13 mouse cellular contexts compared by ENCODE assay signal in the genomic region with DNA sequence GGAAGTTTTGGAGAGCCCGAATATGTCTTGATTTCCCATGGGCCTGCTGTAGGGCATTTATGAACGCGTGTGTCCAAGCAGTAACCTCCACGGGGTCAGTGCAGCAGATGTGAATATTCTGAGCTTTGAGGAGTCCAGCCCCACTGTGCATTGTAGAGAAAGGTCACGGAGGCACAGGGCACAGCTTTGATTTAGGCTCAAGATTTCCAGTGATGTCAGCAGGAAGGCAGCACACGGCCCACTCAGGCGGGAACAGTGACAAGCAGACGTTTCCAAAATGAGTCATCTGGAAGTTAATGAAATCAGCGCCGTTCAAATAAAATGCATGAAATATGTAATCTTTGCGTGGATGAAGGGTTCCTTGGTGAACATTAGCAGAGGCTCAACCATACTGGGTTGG. TPM values are rescaled to one million over a fixed set of nuclear protein-coding genes. Genes with fewer than 3 reads are reported as not detected.
DNase-seq lines count a peak whose midpoint lies in the region; ATAC-seq and TF ChIP-seq lines count a peak whose summit lies in the region.
"Had no signal": no experiment of that assay in that cellular context is flagged by ENCODE, and none has a peak within 500 bp of the region (broad histone marks: within the 10 kb centered on the region; RNA-seq: fewer than 3 reads in every experiment).

No protein-coding gene starts in this region.

- H3K27ac ChIP-seq in heart, postnatal 0 days (ENCODE audit: low read depth) = peak overlapping the region; percentile 16
- H3K27ac ChIP-seq in embryonic facial prominence, embryonic 14.5 days (replicated peaks; ENCODE audit: low read depth, low read length) = no peak overlapping the region; the same call in 1 of the 2 replicates
- no peak overlapping the region for H3K27ac ChIP-seq in intestine, embryonic 16.5 days (ENCODE audit: low read length)
- H3K27ac ChIP-seq: forebrain, embryonic 10.5 days; liver, embryonic 15.5 days; neural tube, embryonic 13.5 days had no signal

- ATAC-seq in heart, postnatal 0 days (ENCODE audit: insufficient read depth, low read depth) = no peak
- ATAC-seq in embryonic facial prominence, embryonic 14.5 days (ENCODE audit: low read depth) = no peak
- ATAC-seq in intestine, embryonic 16.5 days = no peak
- ATAC-seq: intestine, postnatal 0 days had no signal

- H3K27me3 ChIP-seq in heart, postnatal 0 days (ENCODE audit: control insufficient read depth, insufficient read depth, low read length) = no peaks in the 10 kb centered on the region
- no peaks in the 10 kb centered on the region for H3K27me3 ChIP-seq in C2C12 (ENCODE audit: control insufficient read depth, insufficient read depth, insufficient read length)
- no peaks in the 10 kb centered on the region for H3K27me3 ChIP-seq in embryonic facial prominence, embryonic 14.5 days (replicated peaks; ENCODE audit: control insufficient read depth, insufficient read depth, low read length)
- no peaks in the 10 kb centered on the region for H3K27me3 ChIP-seq in intestine, embryonic 16.5 days (replicated peaks; ENCODE audit: control insufficient read depth, insufficient read depth, low read length)
- H3K27me3 ChIP-seq: liver, embryonic 15.5 days; neural tube, embryonic 13.5 days had no signal

- H3K4me2 ChIP-seq in heart, postnatal 0 days (ENCODE audit: low read depth, low read length) = no peak overlapping the region
- H3K4me2 ChIP-seq in embryonic facial prominence, embryonic 14.5 days (ENCODE audit: low read depth, low read length) = no peak overlapping the region
- no peak overlapping the region for H3K4me2 ChIP-seq in intestine, embryonic 16.5 days (ENCODE audit: low read depth, low read length)
- H3K4me2 ChIP-seq: liver, embryonic 15.5 days; neural tube, embryonic 13.5 days had no signal

- intact Hi-C loops in heart, postnatal 14 days (cut with DNase I) = no loop called here

- H3K4me1 ChIP-seq in heart, postnatal 0 days (ENCODE audit: control insufficient read depth, insufficient read depth) = peaks cover 27% of the 10 kb centered on the region
- peaks cover 4% of the 10 kb centered on the region; the same call in 1 of the 2 replicates for H3K4me1 ChIP-seq in embryonic facial prominence, embryonic 14.5 days (ENCODE audit: control insufficient read depth, insufficient read depth, low read length)
- no peaks in the 10 kb centered on the region for H3K4me1 ChIP-seq in intestine, embryonic 16.5 days (ENCODE audit: control insufficient read depth, insufficient read depth, low read length)
- H3K4me1 ChIP-seq: liver, embryonic 15.5 days had no signal

- H3K79me2 ChIP-seq in C2C12 (ENCODE audit: control insufficient read depth, insufficient read depth) = no peaks in the 10 kb centered on the region

- TF ChIP-seq CTCF in heart, postnatal 0 days (IDR thresholded peaks at IDR 0.05; ENCODE audit: low read depth) = no peak
- no peak for TF ChIP-seq CTCF in C2C12 (IDR thresholded peaks at IDR 0.05; ENCODE audit: control insufficient read depth, insufficient read depth, insufficient read length)

- TF ChIP-seq EP300 in heart, postnatal 0 days (IDR thresholded peaks at IDR 0.05; ENCODE audit: low read depth) = no peak

- no peak overlapping the region for H3K9ac ChIP-seq in heart, postnatal 0 days (replicated peaks; ENCODE audit: low read depth, low read length)
- no peak overlapping the region for H3K9ac ChIP-seq in embryonic facial prominence, embryonic 14.5 days (ENCODE audit: low read depth, low read length)
- no peak overlapping the region for H3K9ac ChIP-seq in intestine, embryonic 16.5 days (ENCODE audit: low read depth, low read length)
- H3K9ac ChIP-seq: liver, embryonic 15.5 days; neural tube, embryonic 13.5 days had no signal

- 51% methylated on average over 11 of the region's 11 CpGs for WGBS in heart, postnatal 0 days
- 31% methylated on average over 11 of the region's 11 CpGs for WGBS in embryonic facial prominence, embryonic 14.5 days
- WGBS in intestine, embryonic 16.5 days = 63% methylated on average over 11 of the region's 11 CpGs

- no peak overlapping the region for H3K4me3 ChIP-seq in heart, postnatal 0 days (ENCODE audit: low read depth, low read length)
- H3K4me3 ChIP-seq in C2C12 (ENCODE audit: insufficient read depth, poor library complexity, severe bottlenecking) = no peak overlapping the region
- no peak overlapping the region for H3K4me3 ChIP-seq in embryonic facial prominence, embryonic 14.5 days (ENCODE audit: low read depth, low read length)
- no peak overlapping the region for H3K4me3 ChIP-seq in intestine, embryonic 16.5 days (ENCODE audit: low read length)
- H3K4me3 ChIP-seq: forebrain, embryonic 10.5 days; liver, embryonic 15.5 days; neural tube, embryonic 13.5 days had no signal

- no peak overlapping the region for H3ac ChIP-seq in C2C12 (ENCODE audit: control insufficient read depth, insufficient read length, low read depth)

- H3K79me3 ChIP-seq in C2C12 (ENCODE audit: low read depth) = no peaks in the 10 kb centered on the region

- no peak for DNase-seq in heart, postnatal 0 days (ENCODE audit: low spot score)
- no peak for DNase-seq in heart, postnatal 14 days
- peak; percentile 62 for DNase-seq in Muller cell, postnatal 12 days (ENCODE audit: inconsistent ontology term)
- DNase-seq in embryonic facial prominence, embryonic 14.5 days (ENCODE audit: low spot score) = peak; percentile 48
- DNase-seq in liver = no peak
- DNase-seq: cerebellum, adult 11 months; thymus, postnatal 14 days had no signal

- H3K9me3 ChIP-seq in heart, postnatal 0 days (replicated peaks; ENCODE audit: control insufficient read depth, low read length) = no peaks in the 10 kb centered on the region
- H3K9me3 ChIP-seq in embryonic facial prominence, embryonic 14.5 days (ENCODE audit: control insufficient read depth, low read length) = no peaks in the 10 kb centered on the region
- no peaks in the 10 kb centered on the region for H3K9me3 ChIP-seq in intestine, embryonic 16.5 days (ENCODE audit: control insufficient read depth, low read length)
- H3K9me3 ChIP-seq: forebrain, embryonic 10.5 days; liver, embryonic 15.5 days; neural tube, embryonic 13.5 days had no signal

- H3K36me3 ChIP-seq in heart, postnatal 0 days (replicated peaks; ENCODE audit: control insufficient read depth, insufficient read depth, low read length) = peaks cover 4% of the 10 kb centered on the region; the same call in 1 of the 2 replicates
- no peaks in the 10 kb centered on the region for H3K36me3 ChIP-seq in C2C12 (ENCODE audit: control insufficient read depth, insufficient read depth)
- H3K36me3 ChIP-seq in embryonic facial prominence, embryonic 14.5 days (ENCODE audit: control insufficient read depth, insufficient read depth, low read length) = no peaks in the 10 kb centered on the region
- H3K36me3 ChIP-seq in intestine, embryonic 16.5 days (ENCODE audit: control insufficient read depth, insufficient read depth, low read length) = no peaks in the 10 kb centered on the region
- H3K36me3 ChIP-seq: forebrain, embryonic 10.5 days; liver, embryonic 15.5 days; neural tube, embryonic 13.5 days had no signal

TF ChIP-seq in C2C12, 6 proteins besides CTCF, POLR2A, EP300 and RAD21:
- no peak for TF ChIP-seq USF1 (IDR thresholded peaks at IDR 0.05; ENCODE audit: low read depth)
- no peak for TF ChIP-seq MYOD1 (IDR thresholded peaks at IDR 0.05; ENCODE audit: control insufficient read depth, insufficient read length, low read depth)
- no peak for TF ChIP-seq MAX (IDR thresholded peaks at IDR 0.05)
- no peak for TF ChIP-seq CEBPB (IDR thresholded peaks at IDR 0.05; ENCODE audit: low read depth)
- peak; percentile 38 for TF ChIP-seq FOSL1 (IDR thresholded peaks at IDR 0.05; ENCODE audit: insufficient read depth, low read length, poor library complexity, severe bottlenecking)
- no peak for TF ChIP-seq MYOG (IDR thresholded peaks at IDR 0.05; ENCODE audit: control insufficient read depth, extremely low read depth, insufficient read length)

RNA-seq across cellular contexts. Expression of a gene that starts 40.5 kb away (rescaled TPM):
- 64.1 and 65.5 TPM in 2 replicates for total RNA-seq in heart, postnatal 0 days (2014; rRNA removed; ENCODE audit: low replicate concordance)
- 33.8 and 37.7 TPM in 2 replicates for polyA plus RNA-seq in heart, postnatal 0 days (2015; fragmentation: Nextera tagmentation; extraction: Ambion mirVana)
- 100 to 1,000 TPM; 110 to 116 TPM for total RNA-seq in heart, postnatal 14 days (2021)
- 37.0 TPM for polyA plus RNA-seq in C2C12 (2012; fragmentation: generic; extraction: Trizol)
- 24.9 and 28.5 TPM in 2 replicates for polyA plus RNA-seq in embryonic facial prominence, embryonic 14.5 days (2014; fragmentation: Nextera tagmentation; extraction: Ambion mirVana)
- polyA plus RNA-seq in intestine, embryonic 16.5 days (2015; fragmentation: Nextera tagmentation; extraction: Ambion mirVana) = 18.6 and 20.3 TPM in 2 replicates

Comparison
In these comparisons a context has a peak if more than half of its experiments do, and no peak if none do; other contexts are left out.
1. DNase-seq: peak in Muller cell, postnatal 12 days (single experiment) and embryonic facial prominence, embryonic 14.5 days (single experiment); none in heart, postnatal 0 days (single experiment), heart, postnatal 14 days (0 of 2) and liver (single experiment).